Mouse (Mus musculus) stomach, embryonic 15.5 days (tissue): ENCODE data around the gene Per3. TPM values are rescaled to one million over a fixed set of nuclear protein-coding genes. Genes with fewer than 3 reads are reported as not detected.

Source experiments
- ATAC-seq: fragments of 200-750 bp; cut with Nextera tagmentation; 2 replicates; pipeline ENCODE4 v1.8.0; 2017; ENCODE audit warnings: low read depth, moderate number of reproducible peaks, moderate TSS enrichment; ENCODE audit not compliant: insufficient read depth, low FRiP score
- H3K27ac ChIP-seq: fragments of 300-500 bp; sonication (generic); 2 replicates; pipeline ENCODE4 v1.5.1; 2015; ENCODE audit warnings: mild to moderate bottlenecking, inconsistent platforms
- H3K27me3 ChIP-seq: fragments of 300-500 bp; sonication (generic); replicated peaks from 2 replicates; pipeline ENCODE4 v1.6.1; 2015; ENCODE audit warnings: inconsistent platforms
- H3K36me3 ChIP-seq: fragments of 300-500 bp; sonication (generic); 2 replicates; pipeline ENCODE4 v1.6.1; 2015; ENCODE audit warnings: inconsistent platforms
- H3K4me1 ChIP-seq: fragments of 300-500 bp; sonication (generic); 2 replicates; pipeline ENCODE4 v1.6.1; 2015; ENCODE audit warnings: inconsistent platforms
- H3K4me2 ChIP-seq: fragments of 300-500 bp; sonication (generic); 2 replicates; pipeline ENCODE4 v1.6.1; 2015; ENCODE audit warnings: mild to moderate bottlenecking, inconsistent platforms
- H3K4me3 ChIP-seq: fragments of 300-500 bp; sonication (generic); replicated peaks from 2 replicates; pipeline ENCODE4 v1.5.1; 2015; ENCODE audit warnings: inconsistent platforms
- H3K9ac ChIP-seq: fragments of 300-500 bp; sonication (generic); 2 replicates; pipeline ENCODE4 v1.6.1; 2015; ENCODE audit warnings: inconsistent platforms
- H3K9me3 ChIP-seq: fragments of 300-500 bp; sonication (generic); 2 replicates; pipeline ENCODE4 v1.6.1; 2016; ENCODE audit warnings: inconsistent platforms
- WGBS: fragments of 180-500 bp; shearing (Covaris S2); methylation state at CpG from one replicate; pipeline ENCODE4 v1.1.7; 2015; 5-methylcytosine and 5-hydroxymethylcytosine counted together
- polyA plus RNA-seq: library from polyadenylated mRNA; unstranded; fragments of >200 nt; fragmentation: Nextera tagmentation; extraction: Ambion mirVana; gene quantifications from 2 replicates; pipeline ENCODE4 v1.2.1, GENCODE M21; 2015

Gene Per3
- polyA plus RNA-seq, 1 experiment from 2014 or later: 5.6 TPM

GRCm38 (mm10) chr4:150973264-150973663, 71.2 kb downstream of the Per3 start:
- ATAC-seq: no peak
- no peaks in the 10 kb centered on the region for H3K4me1 ChIP-seq
- H3K27ac ChIP-seq: no peak overlapping the region
- no peak overlapping the region for H3K4me3 ChIP-seq
- no peaks in the 10 kb centered on the region for H3K27me3 ChIP-seq
- no peak overlapping the region for H3K4me2 ChIP-seq
- H3K9ac ChIP-seq: no peak overlapping the region
- no peaks in the 10 kb centered on the region for H3K36me3 ChIP-seq
- 77% methylated on average over 8 of the region's 8 CpGs for WGBS
- H3K9me3 ChIP-seq: no peaks in the 10 kb centered on the region

GRCm38 (mm10) chr4:150968956-150969355, 75.5 kb downstream of the Per3 start:
- Histone ChIP-seq H3K4me3 (no peak overlapping the region), H3K9ac (no peak overlapping the region), H3K4me2 (no peak overlapping the region), H3K27me3 (no peaks in the 10 kb centered on the region), H3K9me3 (no peaks in the 10 kb centered on the region), H3K4me1 (peaks cover 5% of the 10 kb centered on the region; the same call in 1 of the 2 replicates), H3K27ac (no peak overlapping the region), H3K36me3 (no peaks in the 10 kb centered on the region)
- WGBS: 89% methylated on average over 8 of the region's 8 CpGs
- ATAC-seq: no peak

DNA sequence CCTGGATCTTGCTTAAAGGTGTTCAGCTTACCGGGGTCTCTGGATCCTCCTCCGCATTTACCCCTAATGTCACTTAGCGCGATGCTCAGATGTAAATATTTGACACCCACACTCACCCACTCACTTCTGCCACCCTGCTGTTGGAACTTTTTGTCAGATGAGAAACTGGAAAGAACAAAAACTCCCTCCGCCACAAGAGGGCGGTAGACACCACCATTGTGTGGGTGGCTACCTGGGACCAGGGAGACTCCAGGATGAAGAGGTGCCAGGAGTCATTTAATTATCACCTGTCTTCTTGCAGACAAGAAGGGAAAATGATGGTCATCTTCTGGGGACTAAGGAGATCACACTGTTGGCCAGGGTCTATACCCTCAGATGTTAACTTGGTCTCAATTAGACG, 77.9 kb downstream of the Per3 start:
- ATAC-seq: no peak
- H3K9me3 ChIP-seq: no peaks in the 10 kb centered on the region
- H3K9ac ChIP-seq: no peak overlapping the region
- H3K27ac ChIP-seq: no peak overlapping the region
- H3K27me3 ChIP-seq: no peaks in the 10 kb centered on the region
- H3K4me3 ChIP-seq: no peak overlapping the region
- 20% methylated on average over 7 of the region's 7 CpGs for WGBS
- no peaks in the 10 kb centered on the region for H3K36me3 ChIP-seq
- H3K4me1 ChIP-seq: peaks cover 5% of the 10 kb centered on the region; the same call in 1 of the 2 replicates
- H3K4me2 ChIP-seq: no peak overlapping the region

DNA sequence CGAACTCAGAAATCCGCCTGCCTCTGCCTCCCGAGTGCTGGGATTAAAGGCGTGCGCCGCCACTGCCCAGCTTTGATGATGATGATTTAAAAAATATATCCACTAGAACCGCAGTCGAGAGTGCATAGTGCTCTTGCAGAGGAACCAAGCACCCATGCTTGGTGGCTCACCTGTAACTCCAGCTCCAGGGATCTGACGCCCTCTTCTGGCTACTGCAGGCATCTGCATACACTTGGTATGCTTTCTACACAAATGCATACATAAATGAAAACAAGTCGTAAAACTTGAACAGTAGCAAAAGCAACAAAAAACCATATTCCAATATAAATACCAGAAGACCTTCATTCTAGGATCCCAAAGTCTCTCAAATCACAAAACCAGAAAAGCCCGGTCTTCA, 78.9 kb downstream of the Per3 start:
- no peak overlapping the region for H3K4me2 ChIP-seq
- no peaks in the 10 kb centered on the region for H3K36me3 ChIP-seq
- no peak overlapping the region for H3K27ac ChIP-seq
- 65% methylated on average over 11 of the region's 11 CpGs for whole genome bisulfite sequencing
- no peak overlapping the region for H3K9ac ChIP-seq
- no peak overlapping the region for H3K4me3 ChIP-seq
- H3K4me1 ChIP-seq: peaks cover 5% of the 10 kb centered on the region; the same call in 1 of the 2 replicates
- no peak for ATAC-seq
- no peaks in the 10 kb centered on the region for H3K27me3 ChIP-seq
- H3K9me3 ChIP-seq: no peaks in the 10 kb centered on the region

GRCm38 (mm10) chr4:150964635-150965554, 79.6 kb downstream of the Per3 start:
- Histone ChIP-seq H3K4me3 (peak overlapping the region; percentile 18), H3K27ac (no peak overlapping the region), H3K9me3 (no peaks in the 10 kb centered on the region), H3K4me2 (peak overlapping the region; percentile 52), H3K4me1 (peaks cover 5% of the 10 kb centered on the region; the same call in 1 of the 2 replicates), H3K27me3 (no peaks in the 10 kb centered on the region), H3K36me3 (no peaks in the 10 kb centered on the region), H3K9ac (no peak overlapping the region)
- peak; percentile 41; the same call in 1 of the 2 replicates for ATAC-seq
- 11% methylated on average over 25 of the region's 25 CpGs for WGBS

GRCm38 (mm10) chr4:150963711-150964110, 80.8 kb downstream of the Per3 start:
- no peak overlapping the region for H3K27ac ChIP-seq
- no peak overlapping the region for H3K4me3 ChIP-seq
- no peak for ATAC-seq
- H3K9me3 ChIP-seq: no peaks in the 10 kb centered on the region
- no peak overlapping the region for H3K4me2 ChIP-seq
- H3K27me3 ChIP-seq: no peaks in the 10 kb centered on the region
- 72% methylated on average over 2 of the region's 2 CpGs for WGBS
- no peaks in the 10 kb centered on the region for H3K36me3 ChIP-seq
- H3K4me1 ChIP-seq: peaks cover 5% of the 10 kb centered on the region; the same call in 1 of the 2 replicates
- no peak overlapping the region for H3K9ac ChIP-seq

DNA sequence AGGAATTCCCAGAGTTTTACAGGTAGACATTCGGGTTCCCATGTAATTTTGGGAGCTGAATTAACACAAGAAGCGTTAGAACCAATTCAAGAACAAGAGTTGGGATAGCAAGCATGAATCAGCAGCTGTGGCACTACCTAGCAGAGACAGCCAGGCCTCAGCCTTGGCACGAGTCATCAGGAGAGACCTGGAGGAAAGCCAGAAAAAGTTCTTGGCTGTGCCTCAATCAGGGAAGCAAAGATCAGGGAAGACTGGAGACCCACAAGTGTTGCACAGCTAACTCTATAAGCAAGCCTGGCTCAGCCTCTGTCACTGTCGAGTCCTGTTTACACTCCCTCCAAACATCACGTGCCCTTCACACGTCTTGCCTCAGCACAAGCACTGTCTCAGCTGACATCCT, 82.2 kb downstream of the Per3 start:
- H3K9me3 ChIP-seq: no peaks in the 10 kb centered on the region
- WGBS: 36% methylated on average over 6 of the region's 6 CpGs
- no peak overlapping the region for H3K4me2 ChIP-seq
- H3K27ac ChIP-seq: no peak overlapping the region
- no peak overlapping the region for H3K9ac ChIP-seq
- no peaks in the 10 kb centered on the region for H3K27me3 ChIP-seq
- H3K4me1 ChIP-seq: peaks cover 5% of the 10 kb centered on the region; the same call in 1 of the 2 replicates
- no peak for ATAC-seq
- no peaks in the 10 kb centered on the region for H3K36me3 ChIP-seq
- no peak overlapping the region for H3K4me3 ChIP-seq

DNA sequence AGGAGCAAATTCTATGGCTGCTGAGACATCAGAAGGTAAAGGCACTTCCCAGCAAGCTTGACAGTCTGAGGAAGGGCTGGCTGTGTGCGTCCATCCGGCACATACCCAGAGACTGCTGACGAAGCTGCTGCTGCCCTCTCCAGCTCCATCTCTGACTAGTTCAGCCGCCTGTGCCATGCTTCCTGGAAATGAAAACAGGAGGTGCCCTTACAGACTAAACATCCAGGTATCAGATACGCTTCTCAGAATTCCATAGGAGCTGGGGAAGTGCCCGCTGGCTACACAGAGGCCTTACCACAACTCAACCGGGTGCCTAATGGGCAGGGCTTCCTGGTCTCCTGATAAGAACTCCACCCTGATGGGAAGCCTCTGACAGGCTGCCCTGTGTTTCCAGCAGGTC, 85.9 kb downstream of the Per3 start:
- no peak for ATAC-seq
- WGBS: 71% methylated on average over 7 of the region's 7 CpGs
- H3K9ac ChIP-seq: no peak overlapping the region

DNA sequence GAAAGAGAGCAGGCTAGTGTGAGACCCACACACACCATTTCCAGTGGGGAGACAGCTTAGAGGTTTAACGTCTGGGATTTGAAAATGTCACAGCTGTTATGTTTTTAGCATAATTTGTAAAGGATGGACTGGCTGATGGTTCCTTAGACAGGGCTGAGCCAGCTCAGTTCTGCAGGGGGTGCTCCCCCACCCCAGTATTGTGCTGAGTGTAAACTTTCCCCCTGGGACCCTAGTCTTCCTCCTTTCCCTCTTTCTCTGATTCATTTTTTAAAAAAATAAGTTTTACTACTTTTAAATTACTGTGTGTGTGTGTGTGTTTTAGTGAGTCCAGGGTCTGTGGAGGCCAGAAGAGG, 87.4 kb downstream of the Per3 start:
- Histone ChIP-seq H3K4me2 (no peak overlapping the region), H3K9me3 (no peaks in the 10 kb centered on the region), H3K27me3 (no peaks in the 10 kb centered on the region), H3K9ac (no peak overlapping the region), H3K36me3 (no peaks in the 10 kb centered on the region), H3K4me1 (no peaks in the 10 kb centered on the region; the same call in 1 of the 2 replicates), H3K27ac (no peak overlapping the region), H3K4me3 (no peak overlapping the region)
- peak; percentile 22; the same call in 1 of the 2 replicates for ATAC-seq
- WGBS: 44% methylated on average over 1 of the region's 1 CpGs

More for the DNA sequence above, 85.9 kb downstream of the Per3 start:
- H3K27me3 ChIP-seq: no peaks in the 10 kb centered on the region
- H3K4me1 ChIP-seq: no peaks in the 10 kb centered on the region; the same call in 1 of the 2 replicates
- no peaks in the 10 kb centered on the region for H3K9me3 ChIP-seq
- H3K4me3 ChIP-seq: no peak overlapping the region
- H3K36me3 ChIP-seq: no peaks in the 10 kb centered on the region
- no peak overlapping the region for H3K27ac ChIP-seq
- no peak overlapping the region for H3K4me2 ChIP-seq

DNA sequence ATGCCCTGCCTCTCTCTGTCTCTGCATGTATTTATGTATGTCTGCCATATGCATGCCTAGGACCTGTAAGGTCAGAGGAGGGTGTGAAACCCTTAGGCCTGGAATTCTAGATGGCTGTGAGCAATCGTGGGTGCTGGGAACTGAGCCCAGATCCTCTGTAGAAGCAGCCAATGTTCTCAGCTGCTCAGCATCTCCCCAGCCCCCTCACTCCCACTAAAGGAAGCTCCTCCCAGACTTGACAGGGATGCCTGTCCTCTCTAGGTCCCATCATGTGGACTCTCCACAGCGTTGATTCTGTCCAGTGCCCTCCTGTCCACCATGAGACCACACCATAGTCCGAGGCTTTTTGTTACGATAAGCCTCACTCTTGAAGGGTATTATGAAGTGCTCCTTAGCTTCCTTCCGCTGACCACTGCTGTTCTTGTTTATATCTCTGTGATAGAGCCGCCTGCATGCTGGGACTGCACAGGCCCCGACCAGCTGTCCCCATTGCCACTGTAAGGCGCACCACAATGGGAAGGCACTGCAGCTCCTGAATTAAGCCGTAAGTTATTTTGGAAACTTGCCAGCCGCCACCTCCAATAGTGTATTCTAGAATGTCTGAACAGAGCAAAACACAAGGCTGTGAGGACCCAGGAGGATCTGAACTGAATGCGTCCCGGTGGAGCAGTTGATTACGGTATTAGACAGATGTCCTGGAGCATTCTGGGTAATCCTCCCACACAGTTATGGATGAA, 87.9 kb downstream of the Per3 start:
- peak; percentile 58; the same call in 1 of the 2 replicates for ATAC-seq
- no peaks in the 10 kb centered on the region for H3K9me3 ChIP-seq
- WGBS: 45% methylated on average over 13 of the region's 13 CpGs
- H3K4me2 ChIP-seq: no peak overlapping the region
- H3K9ac ChIP-seq: no peak overlapping the region
- no peaks in the 10 kb centered on the region for H3K27me3 ChIP-seq
- H3K36me3 ChIP-seq: no peaks in the 10 kb centered on the region
- no peak overlapping the region for H3K27ac ChIP-seq
- no peaks in the 10 kb centered on the region; the same call in 1 of the 2 replicates for H3K4me1 ChIP-seq
- H3K4me3 ChIP-seq: no peak overlapping the region
